Mouse (Mus musculus) embryonic facial prominence, embryonic 11.5 days (tissue): ENCODE measurements at regions not wholly inside any gene's neighbourhood (a gene's known extent, or its start where the extent isn't known, plus 50 kb on each side); places are given as distances from the start of the nearest gene placed in this dataset.

Experiments
- ATAC-seq: fragments of 200-750 bp; cut with Nextera tagmentation; replicated peaks from 2 replicates; pipeline ENCODE4 v1.8.0; 2017; ENCODE audit warnings: low read depth; ENCODE audit not compliant: insufficient number of reproducible peaks, low FRiP score, low TSS enrichment
- DNase-seq: peaks from one replicate; pipeline ENCODE4 v3.0.0-alpha.2; 2015; ENCODE audit warnings: low spot score
- H3K27ac ChIP-seq: fragments of 300-500 bp; sonication (generic); replicated peaks from 2 replicates; pipeline ENCODE4 v1.5.1; 2014; ENCODE audit warnings: mild to moderate bottlenecking, low read depth, low read length, control low read depth
- H3K27me3 ChIP-seq: fragments of 300-500 bp; sonication (generic); 2 replicates; pipeline ENCODE4 v1.6.1; 2014; ENCODE audit warnings: mild to moderate bottlenecking, low read length, moderate library complexity, mixed read lengths; ENCODE audit not compliant: control insufficient read depth, insufficient read depth
- H3K36me3 ChIP-seq: fragments of 300-500 bp; sonication (generic); replicated peaks from 2 replicates; pipeline ENCODE4 v1.6.1; 2014; ENCODE audit warnings: low read depth, mild to moderate bottlenecking, low read length, moderate library complexity, mixed read lengths; ENCODE audit not compliant: control insufficient read depth, insufficient read depth
- H3K4me1 ChIP-seq: fragments of 300-500 bp; sonication (generic); 2 replicates; pipeline ENCODE4 v1.6.1; 2014; ENCODE audit warnings: low read length, mixed read lengths; ENCODE audit not compliant: control insufficient read depth, insufficient read depth
- H3K4me2 ChIP-seq: fragments of 300-500 bp; sonication (generic); 2 replicates; pipeline ENCODE4 v1.6.1; 2014; ENCODE audit warnings: low read depth, mild to moderate bottlenecking, control low read depth, low read length, moderate library complexity
- H3K4me3 ChIP-seq: fragments of 300-500 bp; sonication (generic); 2 replicates; pipeline ENCODE4 v1.5.1; 2014; ENCODE audit warnings: low read depth, low read length, control low read depth
- H3K9ac ChIP-seq: fragments of 300-500 bp; sonication (generic); replicated peaks from 2 replicates; pipeline ENCODE4 v1.6.1; 2014; ENCODE audit warnings: mild to moderate bottlenecking, control low read depth, low read length
- H3K9me3 ChIP-seq: fragments of 300-500 bp; sonication (generic); replicated peaks from 2 replicates; pipeline ENCODE4 v1.6.1; 2016; ENCODE audit warnings: mild to moderate bottlenecking, low read length, inconsistent platforms, mixed read lengths; ENCODE audit not compliant: control insufficient read depth
- WGBS: fragments of 180-500 bp; shearing (Covaris S2); extraction: QIAGEN DNeasy Blood & Tissue Kit; methylation state at CpG from one replicate; pipeline ENCODE4 v1.1.7; 2014; 5-methylcytosine and 5-hydroxymethylcytosine counted together

- no peak overlapping the region for H3K27ac ChIP-seq
- H3K4me3 ChIP-seq: no peak overlapping the region
- H3K9me3 ChIP-seq: no peaks in the 10 kb centered on the region
- H3K36me3 ChIP-seq: no peaks in the 10 kb centered on the region
- 15% methylated on average over 10 of the region's 10 CpGs for WGBS
- peak; percentile 14 for DNase-seq
- H3K4me2 ChIP-seq: no peak overlapping the region
- no peak for ATAC-seq
- H3K27me3 ChIP-seq: no peaks in the 10 kb centered on the region
- no peaks in the 10 kb centered on the region for H3K4me1 ChIP-seq
- no peak overlapping the region for H3K9ac ChIP-seq
Measured at GRCm38 (mm10) chr17:50427331-50428003, 81.7 kb upstream of the Plcl2 start.

- DNase-seq (no peak), ATAC-seq (no peak)
- Histone ChIP-seq H3K9me3 (no peaks in the 10 kb centered on the region), H3K36me3 (no peaks in the 10 kb centered on the region), H3K4me1 (no peaks in the 10 kb centered on the region), H3K4me3 (no peak overlapping the region), H3K9ac (no peak overlapping the region), H3K4me2 (no peak overlapping the region), H3K27me3 (no peaks in the 10 kb centered on the region), H3K27ac (no peak overlapping the region)
- WGBS: 47% methylated on average over 5 of the region's 5 CpGs
Measured at GRCm38 (mm10) chr17:50428004-50428560, 81.1 kb upstream of the Plcl2 start.

- ATAC-seq (no peak), DNase-seq (no peak)
- no peak overlapping the region for H3K4me2 ChIP-seq
- H3K9me3 ChIP-seq: no peaks in the 10 kb centered on the region
- H3K9ac ChIP-seq: no peak overlapping the region
- WGBS: 83% methylated on average over 6 of the region's 6 CpGs
- no peak overlapping the region for H3K27ac ChIP-seq
- no peak overlapping the region for H3K4me3 ChIP-seq
- no peaks in the 10 kb centered on the region for H3K36me3 ChIP-seq
- H3K4me1 ChIP-seq: no peaks in the 10 kb centered on the region
- no peaks in the 10 kb centered on the region for H3K27me3 ChIP-seq
Measured at GRCm38 (mm10) chr17:50432559-50432958, 76.6 kb upstream of the Plcl2 start.

GRCm38 (mm10) chr17:50438960-50439359 lies 70.2 kb upstream of the Plcl2 start:
- no peaks in the 10 kb centered on the region for H3K27me3 ChIP-seq
- WGBS: 84% methylated on average over 5 of the region's 5 CpGs
- ATAC-seq (no peak), DNase-seq (no peak)
- no peak overlapping the region for H3K4me3 ChIP-seq
- H3K36me3 ChIP-seq: no peaks in the 10 kb centered on the region
- no peaks in the 10 kb centered on the region for H3K9me3 ChIP-seq
- H3K27ac ChIP-seq: no peak overlapping the region
- H3K4me2 ChIP-seq: no peak overlapping the region
- H3K4me1 ChIP-seq: no peaks in the 10 kb centered on the region
- no peak overlapping the region for H3K9ac ChIP-seq

GRCm38 (mm10) chr17:50439365-50439764 lies 69.8 kb upstream of the Plcl2 start:
- H3K27me3 ChIP-seq: no peaks in the 10 kb centered on the region
- no peak overlapping the region for H3K4me3 ChIP-seq
- H3K9me3 ChIP-seq: no peaks in the 10 kb centered on the region
- ATAC-seq (no peak), DNase-seq (no peak)
- H3K36me3 ChIP-seq: no peaks in the 10 kb centered on the region
- WGBS: 71% methylated on average over 3 of the region's 3 CpGs
- no peak overlapping the region for H3K27ac ChIP-seq
- H3K4me2 ChIP-seq: no peak overlapping the region
- H3K9ac ChIP-seq: no peak overlapping the region
- no peaks in the 10 kb centered on the region for H3K4me1 ChIP-seq

- Histone ChIP-seq H3K4me3 (no peak overlapping the region), H3K27ac (no peak overlapping the region), H3K9me3 (no peaks in the 10 kb centered on the region), H3K36me3 (no peaks in the 10 kb centered on the region), H3K4me2 (no peak overlapping the region), H3K4me1 (no peaks in the 10 kb centered on the region), H3K27me3 (no peaks in the 10 kb centered on the region), H3K9ac (no peak overlapping the region)
- no peak for ATAC-seq
- 87% methylated on average over 5 of the region's 5 CpGs for WGBS
- no peak for DNase-seq
Measured at GRCm38 (mm10) chr17:50442062-50442461, 67.1 kb upstream of the Plcl2 start.

- Histone ChIP-seq H3K9ac (no peak overlapping the region), H3K27ac (no peak overlapping the region), H3K36me3 (no peaks in the 10 kb centered on the region), H3K9me3 (no peaks in the 10 kb centered on the region), H3K4me2 (no peak overlapping the region), H3K4me1 (no peaks in the 10 kb centered on the region), H3K4me3 (no peak overlapping the region), H3K27me3 (no peaks in the 10 kb centered on the region)
- ATAC-seq (no peak), DNase-seq (no peak)
- 91% methylated on average over 6 of the region's 6 CpGs for WGBS
Measured at GRCm38 (mm10) chr17:50442905-50443304, 66.3 kb upstream of the Plcl2 start.

- H3K9me3 ChIP-seq: no peaks in the 10 kb centered on the region
- no peak overlapping the region for H3K4me3 ChIP-seq
- DNase-seq (no peak), ATAC-seq (no peak)
- no peaks in the 10 kb centered on the region for H3K4me1 ChIP-seq
- WGBS: 79% methylated on average over 6 of the region's 6 CpGs
- no peak overlapping the region for H3K27ac ChIP-seq
- no peak overlapping the region for H3K4me2 ChIP-seq
- H3K36me3 ChIP-seq: no peaks in the 10 kb centered on the region
- no peak overlapping the region for H3K9ac ChIP-seq
- H3K27me3 ChIP-seq: no peaks in the 10 kb centered on the region
Measured at GRCm38 (mm10) chr17:50443376-50444022, 65.7 kb upstream of the Plcl2 start.
